Mouse (Mus musculus) embryo, embryonic 11.5 days (tissue): ENCODE measurements around the gene Ppwd1.
"Not testable (repeated sequence)": the region's sequence is repeated elsewhere in the genome, so short reads cannot be mapped to it uniquely, and the experiment has no call there.

Experiments used
- DNase-seq: peaks from one replicate; pipeline ENCODE4 v3.0.0-alpha.2; 2012; ENCODE audit warnings: low read depth, low spot score

Gene Ppwd1

DNA sequence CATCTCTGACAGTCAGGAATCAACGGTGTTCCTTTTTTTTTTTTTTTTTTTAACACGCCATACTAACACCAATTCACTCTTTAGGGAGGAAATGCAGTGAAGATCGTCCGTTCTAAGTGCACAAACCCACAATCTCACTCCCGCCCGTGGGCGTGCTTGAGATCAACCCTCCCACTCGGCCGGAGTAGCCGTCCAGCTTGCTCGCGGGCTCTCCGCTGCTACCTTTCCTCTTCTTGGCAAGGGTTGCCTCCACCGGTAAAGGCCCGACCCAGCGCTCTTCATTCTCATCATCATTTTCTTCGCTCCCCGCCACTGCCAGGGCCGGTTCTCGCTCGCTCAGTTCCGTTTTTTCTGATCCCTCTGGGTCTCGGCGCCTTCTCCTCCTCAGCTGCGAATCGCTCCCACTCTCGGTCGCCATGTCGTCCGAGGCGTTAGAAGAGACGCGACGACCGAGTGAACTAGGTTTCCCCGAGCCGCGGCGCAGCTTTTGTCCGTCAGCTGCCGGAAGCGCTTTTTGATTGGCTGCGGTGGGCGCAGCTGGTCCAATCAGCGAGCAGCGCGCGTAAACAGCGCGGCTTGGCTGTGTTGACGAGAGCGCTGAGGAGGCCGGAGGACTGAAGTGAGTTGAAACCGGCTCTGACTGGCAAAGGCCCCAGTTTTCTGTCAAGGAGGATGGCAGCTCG, at the start of gene Ppwd1, which contains the start of gene Cenpk:
Gene Ppwd1 (minus strand): TSS at position 460 of the 683 bp plus-strand sequence.
Gene Cenpk (plus strand): TSS at position 228 of the 683 bp plus-strand sequence.
- peak; percentile 96 for DNase-seq

- no peak for DNase-seq
Measured at GRCm38 (mm10) chr13:104258997-104259396, 30.4 kb upstream of the Ppwd1 start.

DNA sequence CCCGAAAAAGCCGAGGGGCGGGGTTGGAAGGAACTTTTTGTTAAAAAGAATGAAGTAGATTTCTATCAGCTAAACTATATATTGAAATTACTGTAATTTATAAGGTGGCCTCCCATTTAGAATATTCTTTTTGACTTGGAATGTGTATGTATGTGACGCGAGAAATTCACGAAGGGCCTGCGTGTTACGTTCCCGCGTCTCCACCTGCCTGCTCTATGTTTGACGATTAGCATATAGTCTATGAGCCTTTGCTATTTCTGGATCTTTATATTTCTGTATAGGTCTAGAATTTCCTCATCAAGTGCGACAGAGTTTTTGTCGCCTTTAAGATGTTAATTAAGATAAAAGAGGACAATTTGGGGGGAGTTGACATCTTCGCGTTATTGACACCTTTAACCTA, 538 bp upstream of the Ppwd1 start:
- DNase-seq = no peak

GRCm38 (mm10) chr13:104227478-104227877, 1.2 kb downstream of the Ppwd1 start:
- DNase-seq = no peak

DNA sequence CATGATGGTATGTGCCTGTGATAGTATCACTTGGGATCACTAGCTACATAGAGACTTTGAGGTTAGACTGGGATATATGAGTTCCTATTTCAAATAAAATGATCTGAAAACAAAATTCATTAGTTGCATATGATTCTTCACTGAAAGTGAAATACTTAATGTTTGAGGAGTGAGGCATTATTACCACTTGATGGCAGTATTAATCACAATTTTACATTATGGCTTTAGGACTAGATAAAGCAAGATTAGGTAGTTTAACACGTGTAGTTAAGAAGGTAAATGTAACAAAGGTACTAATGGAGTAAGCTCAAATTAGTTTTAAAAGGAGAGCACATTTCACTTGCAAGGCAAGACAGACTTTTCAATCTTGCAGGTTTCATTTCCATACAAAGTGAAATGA, 24.3 kb downstream of the Ppwd1 start:
- DNase-seq = no peak

DNA sequence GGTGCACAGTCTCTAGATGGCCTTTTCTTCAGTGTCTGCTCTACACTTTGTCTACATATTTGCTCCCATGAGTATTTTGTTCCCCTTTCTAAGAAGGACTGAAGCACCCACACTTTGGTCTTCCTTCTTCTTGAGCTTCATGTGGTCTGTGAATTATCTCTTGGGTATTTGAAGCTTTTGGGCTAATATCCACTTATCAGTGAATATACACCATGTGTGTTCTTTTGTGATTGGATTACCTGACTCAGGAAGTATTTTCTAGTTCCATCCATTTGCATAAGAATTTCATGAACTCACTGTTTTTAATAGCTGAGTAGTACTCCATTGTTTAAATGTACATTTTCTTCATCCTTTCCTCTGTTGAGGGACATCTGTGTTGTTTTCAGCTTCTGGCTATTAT, 32.8 kb downstream of the Ppwd1 start:
- DNase-seq = not testable (repeated sequence)

GRCm38 (mm10) chr13:104187357-104187756, 41.3 kb downstream of the Ppwd1 start:
- no peak for DNase-seq

GRCm38 (mm10) chr13:104179176-104179888, 49.3 kb downstream of the Ppwd1 start:
- DNase-seq = no peak

DNA sequence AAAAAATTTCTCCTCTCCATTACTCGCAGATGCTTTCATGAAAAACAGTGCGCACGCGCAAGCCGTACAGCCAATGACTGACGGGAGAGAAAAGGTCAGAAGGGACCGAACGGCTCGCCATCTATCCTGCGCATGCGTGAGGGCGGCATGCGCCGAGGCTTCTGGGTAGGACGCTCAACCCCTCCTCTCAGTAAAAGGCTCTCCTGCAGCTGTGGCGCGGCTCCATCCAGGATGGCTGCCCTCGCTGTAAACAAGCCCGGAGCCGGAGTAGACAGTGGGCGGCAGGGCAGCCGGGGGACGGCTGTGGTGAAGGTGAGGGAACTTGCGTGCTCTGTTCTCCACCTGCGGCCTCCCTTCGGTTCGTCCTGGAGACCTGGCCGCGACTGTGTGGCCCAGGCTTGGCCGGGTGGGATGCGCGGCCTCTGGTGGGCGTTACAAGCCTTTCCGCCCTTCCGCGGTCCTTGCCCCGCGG, 50.0 kb downstream of the Ppwd1 start, which contains the start of gene Trim23:
Gene Trim23 (plus strand): TSS at position 148 of the 472 bp plus-strand sequence.
- peak; percentile 97 for DNase-seq

DNA sequence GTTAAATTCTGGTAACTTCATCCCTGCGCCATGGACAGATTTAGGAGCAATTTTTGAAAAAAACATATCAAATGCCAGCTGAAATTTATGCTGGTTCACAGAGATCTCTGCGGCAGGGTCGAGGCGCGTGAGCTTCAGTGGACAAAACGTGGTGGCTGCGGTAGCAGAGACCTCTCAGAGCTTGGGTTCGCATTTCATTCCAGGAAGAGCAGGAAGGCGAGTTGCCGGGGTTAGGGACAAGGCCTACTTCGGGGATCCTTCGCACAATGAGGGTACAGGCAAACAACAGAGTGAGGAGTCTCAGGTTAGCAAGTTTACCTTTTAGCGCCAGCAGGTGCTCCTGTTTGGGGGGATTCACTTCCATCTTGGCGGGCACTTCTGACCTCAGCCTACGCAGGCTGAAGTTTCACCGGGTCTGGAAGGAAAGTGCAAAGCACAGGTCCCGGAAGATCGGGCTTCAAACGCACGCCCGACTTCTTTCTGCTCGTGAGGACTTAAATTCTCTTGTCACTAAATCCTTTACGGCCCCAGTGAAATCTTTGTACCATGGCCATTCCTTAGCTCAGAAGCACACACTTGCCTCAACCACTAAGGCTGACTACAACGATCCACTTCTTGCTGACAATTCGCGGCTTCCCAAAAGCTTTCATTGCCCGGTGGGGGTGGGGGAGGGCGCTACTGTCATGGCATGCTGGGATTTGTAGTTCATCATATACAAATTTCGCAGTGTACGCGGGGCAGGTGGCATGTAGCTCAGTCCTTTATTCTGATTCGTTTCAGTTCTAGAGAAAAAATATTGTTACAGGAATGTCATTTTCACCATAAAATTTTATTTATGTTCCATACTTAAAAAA, 50.6 kb downstream of the Ppwd1 start, which contains the start of gene Trappc13:
Gene Trappc13 (minus strand): TSS at position 674 of the 854 bp plus-strand sequence.
- no peak for DNase-seq

GRCm38 (mm10) chr13:104176874-104177273, 51.8 kb downstream of the Ppwd1 start:
- DNase-seq = no peak

DNA sequence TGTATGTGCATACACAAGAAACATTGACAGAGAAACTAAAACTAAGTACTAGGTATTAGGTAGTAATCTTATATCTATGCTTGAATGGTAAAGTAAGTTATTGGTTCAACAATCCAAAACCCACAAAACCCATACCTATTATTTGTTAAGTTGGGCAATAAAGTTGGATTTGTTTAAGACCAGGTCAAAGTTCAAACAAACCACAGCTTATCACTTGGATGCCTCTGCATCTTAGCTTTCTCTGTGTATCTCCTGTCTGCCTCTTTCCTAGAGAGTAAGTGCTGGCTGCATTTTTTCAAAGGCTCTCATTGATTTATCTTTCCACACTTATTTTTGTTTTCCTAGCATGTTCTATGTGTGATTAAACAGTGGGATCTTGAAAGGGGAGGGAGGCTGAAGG, 56.1 kb downstream of the Ppwd1 start:
- no peak for DNase-seq

GRCm38 (mm10) chr13:104171711-104172110, 56.9 kb downstream of the Ppwd1 start:
- DNase-seq = no peak

DNA sequence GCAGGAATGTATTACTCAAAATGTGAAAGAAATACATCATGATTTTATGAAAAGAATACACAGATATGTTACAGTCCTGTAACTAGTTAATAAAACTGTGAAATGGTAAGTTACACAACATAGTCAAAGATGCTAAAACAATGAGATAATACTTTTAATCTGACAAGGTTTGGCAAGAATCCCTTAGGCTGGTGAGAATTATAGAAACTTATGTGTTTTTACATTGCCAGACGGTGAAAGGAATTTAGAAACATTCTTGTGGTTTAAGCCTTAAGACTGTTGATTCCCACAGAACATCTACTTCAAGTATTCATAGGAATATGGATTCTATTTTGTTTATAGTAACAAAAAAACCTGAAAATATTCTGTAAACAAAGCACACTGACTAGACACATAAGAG, 73.0 kb downstream of the Ppwd1 start:
- no peak for DNase-seq
